Mouse (Mus musculus): ENCODE data around the gene H2-Ke6.

- TF ChIP-seq CHD1 (IDR thresholded peaks at IDR 0.05; ENCODE audit: low read depth, low read length) (no peak), NRF1 (IDR thresholded peaks at IDR 0.05; ENCODE audit: low read depth, low read length) (no peak), E2F4 (IDR thresholded peaks at IDR 0.05; ENCODE audit: insufficient replicate concordance, low read depth, low read length) (no peak), EP300 (IDR thresholded peaks at IDR 0.05; ENCODE audit: low read length) (no peak), CTCF (conservative IDR thresholded peaks at IDR 0.05 in 1 of 2, IDR thresholded peaks at IDR 0.05 in 1 of 2; ENCODE audit: low read depth in 2 of 2, low read length in 2 of 2) (no peak), USF1 (IDR thresholded peaks at IDR 0.05; ENCODE audit: low read depth, low read length) (no peak), NELFE (IDR thresholded peaks at IDR 0.05; ENCODE audit: low read depth, low read length) (no peak), MXI1 (IDR thresholded peaks at IDR 0.05; ENCODE audit: low read depth, low read length) (no peak), POLR2A (IDR thresholded peaks at IDR 0.05; ENCODE audit: low read depth, low read length) (no peak), ZC3H11A (IDR thresholded peaks at IDR 0.05; ENCODE audit: low read depth, low read length) (no peak)
These were observed 5.6 kb upstream of the H2-Ke6 start for GRCm38 (mm10) chr17:34033441-34033840.
